Mouse (Mus musculus): ENCODE measurements at regions not wholly inside any gene's neighbourhood (a gene's known extent, or its start where the extent isn't known, plus 50 kb on each side); places are given as distances from the start of the nearest gene placed in this dataset.
A peak's percentile ranks its signal among the peaks of the same experiment; 100 is the strongest.
"Not testable (repeated sequence)": the region's sequence is repeated elsewhere in the genome, so short reads cannot be mapped to it uniquely, and the experiment has no call there.

DNA sequence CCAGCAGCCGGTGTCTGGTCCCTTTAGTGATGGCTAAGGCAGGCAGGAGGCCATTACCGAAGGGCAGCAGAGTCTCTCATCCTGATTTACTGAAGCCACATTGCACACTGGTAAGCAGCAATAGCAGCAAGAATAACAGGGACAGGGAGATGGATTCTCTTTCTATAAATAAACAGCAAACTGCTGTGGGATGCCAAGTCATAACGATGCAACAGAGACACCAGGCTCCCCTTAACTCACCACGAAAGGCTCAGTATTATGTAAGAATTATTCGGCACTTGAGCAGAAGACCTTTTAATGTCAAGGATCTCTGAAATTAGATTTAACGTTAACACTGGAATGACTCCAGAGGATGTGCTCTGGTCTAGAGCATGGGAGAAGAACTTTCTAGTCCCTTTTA is 202.1 kb downstream of the Ddx10 start:
- DNase-seq (ENCODE audit: low spot score in 2 of 2) = no peak

DNA sequence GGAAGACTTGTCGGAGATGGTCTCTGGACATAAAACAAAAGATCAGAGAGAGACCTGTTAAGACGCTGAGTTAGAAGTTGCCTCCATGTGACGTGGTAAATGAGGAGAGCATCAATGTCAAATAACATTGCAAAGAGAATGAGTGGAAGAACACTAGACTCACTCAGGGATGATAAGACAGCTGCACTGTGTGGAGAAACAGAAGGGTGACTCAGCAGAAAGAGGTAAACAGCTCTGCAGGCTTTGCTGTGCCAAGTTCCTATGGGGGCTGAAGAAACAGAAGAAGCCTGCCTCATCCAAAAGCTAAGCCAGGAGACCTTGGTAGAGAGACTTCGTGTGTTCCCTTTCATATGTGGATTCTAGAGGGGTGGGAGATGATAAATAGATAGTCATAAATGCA is 214.1 kb downstream of the Ddx10 start:
- peak; percentile 39 to 52 for DNase-seq (ENCODE audit: low spot score in 2 of 2)

DNA sequence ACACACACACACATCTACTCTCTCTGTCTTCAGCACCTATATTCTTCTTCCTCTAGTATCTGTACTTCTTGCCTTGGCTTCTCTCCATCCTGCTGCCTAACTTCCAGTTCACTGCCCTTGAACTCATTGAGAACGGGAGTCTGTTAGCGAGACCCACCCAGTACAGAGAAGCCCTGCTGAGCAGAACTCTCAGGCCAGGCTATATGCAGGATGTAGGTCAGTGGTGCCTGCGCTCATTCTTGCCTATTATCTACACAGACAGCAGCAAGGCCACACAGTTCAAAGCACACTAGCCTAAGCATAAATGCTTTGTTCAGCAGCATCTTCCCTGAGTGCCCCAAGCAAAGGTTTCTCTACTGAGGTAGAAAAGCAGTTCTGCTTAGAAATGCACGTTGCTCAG is 225.8 kb downstream of the Ddx10 start:
- no peak for DNase-seq (ENCODE audit: low spot score in 2 of 2)

DNA sequence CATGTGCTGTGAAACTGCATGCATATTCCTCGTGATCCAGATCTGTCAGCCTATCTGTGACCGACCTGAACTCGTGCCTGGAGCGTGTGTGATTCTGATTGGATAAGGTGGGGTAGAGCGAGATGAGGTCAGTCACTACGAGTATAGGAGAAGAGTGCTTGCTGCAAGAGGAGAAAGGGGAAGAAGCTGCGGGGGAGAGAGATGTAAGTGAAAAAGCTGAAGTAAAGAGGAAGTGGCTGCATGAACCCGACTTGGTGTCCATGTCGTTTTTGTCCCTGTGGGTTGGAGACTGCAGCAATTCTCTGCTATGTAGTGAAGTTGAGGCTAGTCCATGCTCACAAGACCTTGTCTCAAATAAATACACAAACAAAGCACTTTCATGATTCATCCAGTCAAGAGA is 237.1 kb downstream of the Ddx10 start:
- DNase-seq (ENCODE audit: low spot score in 2 of 2) = no peak

DNA sequence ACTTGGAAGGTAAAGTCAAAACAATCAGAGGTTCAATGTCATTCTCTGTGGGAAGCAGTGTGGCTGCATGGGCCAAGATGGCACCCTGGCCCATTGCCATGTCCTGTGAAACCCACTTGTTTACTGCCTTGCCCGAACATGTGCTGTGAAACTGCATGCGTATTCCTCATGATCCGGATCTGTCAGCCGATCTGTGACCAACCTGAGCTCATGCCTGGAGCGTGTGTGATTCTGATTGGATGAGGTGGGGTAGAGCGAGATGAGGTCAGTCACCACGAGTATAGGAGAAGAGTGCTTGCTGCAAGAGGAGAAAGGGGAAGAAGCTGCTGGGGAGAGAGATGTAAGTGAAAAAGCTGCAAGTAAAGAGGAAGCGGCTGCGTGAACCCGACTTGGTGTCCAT is 240.5 kb downstream of the Ddx10 start:
- DNase-seq (ENCODE audit: low spot score in 2 of 2) = no peak

DNA sequence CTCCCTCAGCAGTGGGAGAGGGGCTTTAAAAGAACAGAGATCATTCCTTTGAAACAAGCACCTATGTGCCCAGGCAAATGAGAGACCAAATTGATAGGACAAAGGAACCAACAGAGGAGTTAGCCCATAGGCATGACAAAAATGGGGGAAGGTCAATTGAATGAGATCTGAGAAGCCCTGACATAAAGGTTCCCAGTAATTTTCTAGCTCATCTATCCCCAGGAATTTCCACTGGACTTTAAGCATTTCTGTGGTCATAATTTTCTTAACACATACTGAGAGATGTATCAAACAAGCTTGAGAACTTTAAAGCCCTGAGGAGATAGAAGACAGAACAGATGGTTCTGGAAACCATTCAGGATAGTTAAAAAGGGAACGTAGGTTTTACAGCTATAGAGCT is 241.8 kb downstream of the Ddx10 start:
- no peak for DNase-seq (ENCODE audit: low spot score in 2 of 2)

DNA sequence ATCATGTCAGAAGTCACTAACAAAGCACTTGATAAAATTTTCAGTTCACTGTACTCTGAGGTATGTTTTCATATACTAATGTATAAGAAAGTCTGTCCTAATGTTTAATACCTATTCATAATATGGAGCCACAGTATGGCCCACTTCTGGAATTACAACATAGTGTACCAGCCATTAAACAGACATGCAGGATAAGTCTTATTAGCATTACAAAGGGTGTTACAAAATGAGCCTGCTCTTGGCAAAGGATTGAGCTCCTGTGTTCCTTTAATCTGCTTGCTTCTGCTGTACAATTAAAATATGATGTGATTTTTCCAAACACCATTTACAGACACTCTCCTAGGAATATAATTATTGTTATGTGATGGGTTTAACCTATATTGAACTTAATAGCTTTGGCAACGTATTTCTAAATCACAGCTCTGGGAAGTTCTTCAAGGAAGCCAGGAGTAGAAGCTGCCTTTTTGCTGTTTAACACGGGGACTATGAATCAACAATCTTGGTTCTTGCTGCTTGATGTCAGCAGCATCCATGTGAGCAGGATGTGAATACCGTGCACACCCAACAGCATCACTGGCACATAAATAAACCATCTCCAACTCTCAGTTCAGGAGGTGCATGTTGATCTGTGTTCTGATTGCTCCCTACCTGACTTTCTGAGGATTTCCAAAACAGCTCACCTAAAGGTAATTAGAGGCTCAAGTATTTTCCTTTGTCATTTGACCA is 243.4 kb downstream of the Ddx10 start:
- no peak for DNase-seq (ENCODE audit: low spot score in 2 of 2)

DNA sequence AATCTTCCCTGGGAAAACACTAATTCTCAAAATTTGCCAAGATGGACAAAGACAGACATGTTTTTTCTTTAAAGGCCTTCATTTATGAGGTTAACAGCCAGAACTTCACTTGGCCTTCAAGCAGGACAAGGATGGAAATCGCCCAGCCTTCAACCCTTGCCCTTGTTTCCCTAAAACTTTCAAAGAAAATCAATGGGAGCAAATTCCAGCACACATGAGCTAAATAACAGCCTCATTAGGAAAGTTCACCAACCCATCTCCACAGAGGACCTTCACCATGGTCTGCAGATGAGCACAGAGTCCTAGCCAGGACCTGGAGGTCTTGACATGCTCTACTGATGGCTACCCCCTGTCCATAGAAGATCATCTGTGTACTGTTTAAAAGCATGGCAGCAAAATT is 271.8 kb downstream of the Ddx10 start:
- DNase-seq (ENCODE audit: low spot score in 2 of 2) = no peak

DNA sequence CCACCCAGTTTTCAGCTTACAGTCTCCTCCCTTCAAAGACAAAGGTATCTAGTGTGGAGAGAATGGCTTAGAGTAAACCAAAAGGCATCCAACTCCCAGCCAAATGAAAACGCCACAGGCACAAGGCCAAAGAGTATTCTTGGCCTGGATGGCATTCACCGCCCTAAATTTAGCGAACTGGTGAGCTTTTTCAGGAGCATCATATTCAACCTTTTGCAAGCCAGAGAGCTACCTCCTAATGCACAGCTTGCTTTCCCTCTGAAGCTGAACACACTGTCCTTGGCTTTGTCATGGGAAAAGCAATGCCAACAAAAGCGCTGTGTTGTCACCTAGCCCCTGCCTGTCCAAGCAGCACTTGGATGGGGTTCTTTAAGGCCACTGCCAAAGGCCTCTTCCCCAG is 282.2 kb downstream of the Ddx10 start:
- DNase-seq (ENCODE audit: low spot score in 2 of 2) = no peak

DNA sequence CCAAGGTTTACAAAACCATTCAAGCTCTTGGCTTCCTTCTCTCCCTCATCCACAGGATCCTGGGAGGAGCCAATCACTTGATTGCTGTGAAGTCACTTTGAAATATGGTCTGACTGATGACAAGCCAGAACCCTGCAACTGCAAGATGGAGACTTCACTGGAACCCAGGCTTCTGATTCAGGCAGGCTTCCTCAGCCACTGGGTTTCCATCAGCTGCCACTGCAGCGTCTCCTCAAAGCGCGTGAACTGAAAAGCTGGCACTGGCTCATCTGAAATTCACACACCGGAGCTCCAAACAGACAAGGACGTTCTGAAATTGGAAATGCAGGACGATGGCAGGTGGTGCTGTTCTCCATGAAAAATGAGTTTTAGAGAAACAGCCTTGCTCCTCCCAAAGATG is 280.1 kb upstream of the AI593442 start:
- peak; percentile 26 to 30 for DNase-seq (ENCODE audit: low spot score in 2 of 2)

DNA sequence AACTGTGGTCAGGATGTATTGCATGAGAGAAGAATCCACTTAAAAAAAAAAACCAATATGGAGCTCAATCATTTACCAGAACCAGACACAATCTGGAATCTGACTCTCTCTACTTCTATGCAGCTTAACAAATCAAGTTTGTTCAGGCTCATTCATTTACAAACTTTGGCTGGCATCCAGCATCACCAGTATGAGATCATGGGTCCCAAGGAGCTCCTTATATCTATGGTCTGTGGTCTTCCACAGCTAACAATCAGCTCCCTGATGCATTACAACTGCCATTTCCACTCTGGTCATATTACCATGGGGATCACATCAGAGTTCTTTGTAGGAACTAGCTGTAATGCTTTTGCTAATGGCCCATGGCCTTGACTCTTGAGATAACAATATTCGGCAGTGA is 277.7 kb upstream of the AI593442 start:
- DNase-seq (ENCODE audit: low spot score in 2 of 2) = no peak

DNA sequence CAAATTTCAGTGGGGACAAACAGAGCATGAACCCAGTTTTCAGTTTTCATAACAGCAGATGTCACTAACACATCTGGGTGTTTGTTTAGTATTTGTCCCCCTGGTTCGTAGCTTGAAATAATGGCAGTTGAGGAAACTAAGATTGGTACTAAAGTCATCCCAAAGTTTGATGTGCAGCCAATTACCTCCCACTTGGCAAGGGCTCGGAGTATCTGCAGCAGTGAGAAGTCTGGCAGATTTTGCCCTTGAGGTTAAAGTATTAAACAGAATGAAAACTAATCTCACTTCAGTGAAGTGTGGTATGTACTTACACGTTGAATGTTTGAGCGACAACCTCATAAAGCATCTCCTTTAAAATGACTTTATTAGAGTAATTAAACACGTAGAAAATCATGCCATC is 264.5 kb upstream of the AI593442 start:
- no peak for DNase-seq (ENCODE audit: low spot score in 2 of 2)

DNA sequence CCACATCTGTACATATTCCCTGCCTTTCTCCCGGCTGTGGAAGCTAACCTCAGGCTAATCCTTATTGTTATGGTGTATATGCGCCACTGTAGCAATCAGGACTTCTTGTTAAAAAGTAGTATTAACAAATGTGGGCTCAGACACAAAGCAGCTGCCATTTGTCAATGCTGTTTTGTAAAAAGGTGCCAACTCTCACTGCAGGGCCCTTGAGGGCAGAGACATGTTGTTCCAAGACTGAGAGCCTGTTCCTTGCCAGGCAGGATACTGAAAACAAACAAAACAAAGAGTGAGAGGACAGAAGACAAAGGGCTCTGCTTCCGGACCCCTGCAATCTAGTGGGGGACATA is 262.0 kb upstream of the AI593442 start:
- no peak for DNase-seq (ENCODE audit: low spot score in 2 of 2)

DNA sequence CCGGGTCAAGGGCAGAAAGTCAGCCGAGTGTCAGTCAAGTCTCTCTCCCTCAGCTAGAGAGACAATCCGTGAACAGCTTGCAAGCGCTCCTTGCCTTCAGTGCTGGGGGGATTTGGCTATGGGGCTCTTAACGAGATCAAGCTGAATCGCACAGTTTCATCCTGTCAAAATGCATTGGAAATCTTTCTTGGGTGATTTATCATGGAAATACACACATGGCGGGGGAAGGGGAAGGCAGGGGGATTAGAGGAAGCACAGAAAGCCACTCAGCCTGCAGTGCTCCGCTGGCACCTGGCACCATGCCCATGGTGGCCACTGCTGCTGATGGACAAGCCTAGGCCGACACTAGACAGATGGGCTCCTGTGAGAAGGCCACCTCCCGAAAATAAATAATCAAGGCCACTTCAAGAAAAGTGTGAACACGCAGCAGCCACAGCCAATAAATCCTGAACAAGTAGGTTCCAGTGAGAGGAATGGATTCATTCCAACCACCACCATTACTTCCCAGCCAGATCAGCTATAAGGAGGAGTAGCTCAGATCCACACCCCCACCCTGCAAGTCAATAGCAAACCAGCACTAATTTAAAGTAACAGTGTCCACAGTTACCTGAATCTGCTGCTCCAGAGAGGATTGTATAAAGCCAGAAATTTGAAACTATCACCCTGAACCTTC is 261.5 kb upstream of the AI593442 start:
- no peak for DNase-seq (ENCODE audit: low spot score in 2 of 2)

DNA sequence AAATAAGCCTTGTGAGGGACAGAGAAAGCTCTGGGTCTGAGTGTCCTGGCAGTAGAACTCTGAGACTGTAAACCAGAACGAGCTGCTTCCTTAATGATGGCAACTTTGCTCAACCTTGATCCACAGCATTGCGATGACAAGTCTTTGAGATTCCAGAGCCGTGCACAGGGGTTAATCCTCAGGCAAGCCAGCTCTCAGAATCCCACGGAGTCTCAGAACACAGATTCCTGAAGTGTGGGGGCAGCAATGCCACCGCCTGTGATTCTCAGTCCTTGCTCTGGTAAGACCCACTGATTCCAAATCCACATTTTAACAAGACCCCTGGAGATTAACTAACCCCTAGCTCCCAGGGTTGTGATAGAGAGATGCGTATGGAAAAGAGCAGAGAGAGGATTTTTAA is 255.5 kb upstream of the AI593442 start:
- no peak for DNase-seq (ENCODE audit: low spot score in 2 of 2)

DNA sequence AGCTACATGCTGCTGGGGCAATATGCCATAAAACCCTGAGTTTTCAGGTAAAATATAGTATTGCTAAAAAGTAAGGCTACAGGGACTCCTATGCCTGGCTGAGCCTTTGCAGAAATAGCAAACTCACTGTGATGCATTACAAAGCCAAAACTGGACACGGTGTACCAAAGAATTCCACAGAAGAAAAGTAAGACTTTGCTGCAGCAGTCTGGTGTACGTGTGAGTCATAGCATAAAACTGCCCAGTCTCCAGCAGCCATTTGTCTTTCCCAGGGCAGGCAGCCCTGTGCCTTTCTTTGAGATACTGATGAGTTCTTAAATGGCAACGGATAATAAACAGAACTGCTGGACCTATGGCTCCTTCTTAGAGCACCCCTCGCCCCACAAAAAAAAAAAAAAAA is 237.9 kb upstream of the AI593442 start:
- peak in 1 of 2 experiments; percentile 8 for DNase-seq (ENCODE audit: low spot score in 2 of 2)

DNA sequence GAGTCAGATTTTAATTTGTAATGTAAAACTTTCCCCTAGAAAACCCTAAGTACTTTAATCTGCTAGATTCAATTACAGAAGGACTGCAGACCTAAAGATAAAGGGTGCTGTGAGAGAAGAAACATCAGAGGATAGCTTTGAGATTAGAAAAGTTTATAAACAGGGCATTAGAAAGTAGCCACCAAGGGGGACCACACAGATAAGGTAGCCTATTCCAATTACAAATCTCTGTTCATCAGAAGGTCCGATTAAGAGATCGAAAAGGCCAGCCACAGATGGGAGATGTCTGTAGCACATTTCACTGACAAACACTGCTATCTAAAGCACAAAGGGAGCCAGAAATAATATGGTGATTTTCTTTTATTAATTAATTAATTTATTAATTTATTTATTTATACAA is 209.1 kb upstream of the AI593442 start:
- DNase-seq (ENCODE audit: low spot score in 2 of 2) = not testable (repeated sequence)

DNA sequence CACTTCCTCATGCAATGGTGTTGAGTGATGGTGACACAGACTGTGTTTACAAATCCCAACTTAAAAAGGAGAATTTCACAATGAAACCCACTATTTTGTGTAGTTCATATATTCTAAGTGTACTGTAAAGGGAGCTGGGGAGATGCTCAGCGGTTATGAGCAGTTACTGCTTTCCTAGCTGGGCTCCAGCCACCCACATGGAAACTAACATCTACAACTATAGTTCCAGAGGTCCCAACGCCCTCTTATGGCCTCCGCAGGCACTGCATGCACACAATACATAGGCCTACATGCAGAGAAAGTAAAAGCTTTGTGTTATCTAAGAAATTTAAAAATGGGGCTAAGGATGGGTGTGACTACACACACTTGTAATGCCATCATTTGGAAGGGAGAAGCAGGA is 208.4 kb upstream of the AI593442 start:
- DNase-seq (ENCODE audit: low spot score in 2 of 2) = not testable (repeated sequence)

DNA sequence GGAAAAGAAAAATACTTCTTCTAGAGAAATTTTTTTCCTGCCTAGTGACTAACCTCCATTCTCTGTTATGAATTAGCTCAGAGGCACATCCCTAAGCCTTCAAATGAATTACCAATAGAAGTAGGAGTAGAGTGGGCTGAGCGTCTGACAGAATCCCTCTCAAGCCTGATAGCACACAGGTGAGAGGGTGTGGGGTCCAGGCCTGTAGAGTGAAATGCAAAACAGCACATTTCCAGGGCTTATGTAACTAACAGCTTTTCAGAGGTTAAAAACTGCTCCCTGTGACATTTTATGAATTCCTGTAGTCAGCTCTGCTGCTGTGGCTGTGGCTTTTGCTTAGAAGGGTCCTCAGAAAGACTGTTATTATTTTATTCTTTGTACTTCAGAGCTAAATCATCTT is 187.7 kb upstream of the AI593442 start:
- DNase-seq (ENCODE audit: low spot score in 2 of 2) = no peak

DNA sequence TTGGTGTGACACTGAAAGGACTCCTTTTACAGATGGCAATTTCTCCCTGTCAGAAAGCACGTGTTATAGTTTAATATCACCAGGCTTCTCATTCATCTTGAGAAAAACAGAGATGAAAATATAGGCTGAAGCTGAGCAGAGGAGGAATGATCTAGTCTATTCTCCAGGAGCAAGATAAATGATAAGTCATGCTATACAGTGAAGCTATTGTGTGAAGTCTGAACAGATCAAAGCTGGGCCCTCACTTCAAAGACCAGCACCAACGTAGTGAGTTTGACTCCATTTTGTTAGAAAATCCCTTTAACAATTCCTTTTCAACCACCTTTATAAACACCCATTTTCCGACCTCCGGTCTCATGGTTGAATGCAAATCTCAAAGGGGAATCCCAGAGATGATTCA is 180.7 kb upstream of the AI593442 start:
- DNase-seq (ENCODE audit: low spot score in 2 of 2) = no peak

DNA sequence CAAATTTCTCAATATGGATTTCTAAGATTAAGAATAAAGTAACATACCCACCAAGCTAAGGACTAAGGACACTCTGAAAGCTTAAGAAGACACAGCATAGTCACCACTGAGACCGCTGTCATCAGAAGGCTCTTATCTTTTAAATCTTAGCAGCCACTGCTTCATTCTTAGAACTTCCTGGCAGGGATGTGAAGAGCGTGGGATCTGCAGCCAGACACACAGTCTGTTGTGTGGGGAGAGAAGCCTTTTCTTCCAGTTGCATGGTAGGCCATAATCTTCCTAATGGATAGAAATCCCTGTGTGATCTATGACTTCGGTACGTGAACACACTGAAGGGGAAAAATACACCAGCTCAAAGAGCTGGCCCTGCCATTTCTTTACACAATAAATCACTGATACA is 178.8 kb upstream of the AI593442 start:
- DNase-seq (ENCODE audit: low spot score in 2 of 2) = peak; percentile 45 to 57

DNA sequence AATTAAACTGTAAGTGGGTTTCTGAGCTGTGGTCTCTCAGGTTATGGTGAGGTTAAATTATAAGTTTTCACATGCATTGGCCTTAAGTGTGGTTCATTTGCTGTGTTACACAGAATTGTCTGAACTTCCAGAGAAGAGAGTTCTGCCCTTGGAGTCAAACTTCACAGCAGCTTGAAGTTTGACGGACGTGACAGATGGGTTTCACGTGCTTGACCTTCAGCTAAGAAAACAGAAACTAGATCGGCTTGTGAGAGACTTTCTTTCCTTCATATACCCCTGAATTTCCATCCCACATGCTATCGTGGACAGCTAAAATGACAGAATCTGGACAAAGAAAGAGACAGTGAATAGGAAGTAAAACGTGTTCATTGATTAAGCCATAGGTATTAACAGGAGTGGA is 173.8 kb upstream of the AI593442 start:
- no peak for DNase-seq (ENCODE audit: low spot score in 2 of 2)

DNA sequence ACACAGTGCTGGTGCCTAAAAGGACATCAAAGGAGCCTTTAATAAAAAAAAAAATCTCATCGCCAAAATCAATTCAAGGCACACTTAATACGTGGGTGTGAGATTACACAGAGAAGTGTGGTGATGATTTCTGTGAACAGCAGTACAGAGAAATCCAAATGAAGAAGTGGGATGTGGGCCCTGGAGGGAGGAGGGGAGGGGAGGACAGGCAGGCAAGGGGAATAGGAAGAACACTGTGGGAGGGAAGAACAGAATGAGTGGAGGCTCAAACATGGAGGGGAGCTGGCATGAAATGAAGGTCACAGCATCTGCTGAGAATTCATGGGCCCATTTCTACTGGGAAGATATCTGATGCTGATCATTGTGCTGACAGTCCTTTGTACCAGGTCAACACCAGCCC is 171.0 kb upstream of the AI593442 start:
- peak in 1 of 2 experiments; percentile 31 for DNase-seq (ENCODE audit: low spot score in 2 of 2)

DNA sequence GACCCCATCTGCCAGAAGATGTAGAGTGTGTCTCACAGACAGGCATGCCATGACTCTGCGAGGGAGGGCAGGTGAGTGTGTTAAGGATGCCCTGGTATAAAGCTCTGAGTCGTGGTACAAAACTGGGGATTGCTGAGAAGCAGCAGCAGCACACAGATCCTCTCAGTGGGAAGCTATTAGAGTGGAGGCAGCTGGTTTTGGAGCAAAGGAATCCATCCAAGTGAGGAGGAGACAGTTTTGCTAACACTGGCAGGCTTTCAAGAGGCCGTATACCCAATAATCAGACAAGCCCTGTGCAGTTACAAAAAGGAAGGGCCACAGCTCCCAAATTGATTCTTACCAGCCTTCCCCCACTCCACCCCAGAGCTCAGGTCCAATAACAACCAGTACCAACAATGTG is 170.4 kb upstream of the AI593442 start:
- peak; percentile 9 to 32 for DNase-seq (ENCODE audit: low spot score in 2 of 2)
